ENCODE assay signal across 8 mouse cellular contexts in the genomic region with DNA sequence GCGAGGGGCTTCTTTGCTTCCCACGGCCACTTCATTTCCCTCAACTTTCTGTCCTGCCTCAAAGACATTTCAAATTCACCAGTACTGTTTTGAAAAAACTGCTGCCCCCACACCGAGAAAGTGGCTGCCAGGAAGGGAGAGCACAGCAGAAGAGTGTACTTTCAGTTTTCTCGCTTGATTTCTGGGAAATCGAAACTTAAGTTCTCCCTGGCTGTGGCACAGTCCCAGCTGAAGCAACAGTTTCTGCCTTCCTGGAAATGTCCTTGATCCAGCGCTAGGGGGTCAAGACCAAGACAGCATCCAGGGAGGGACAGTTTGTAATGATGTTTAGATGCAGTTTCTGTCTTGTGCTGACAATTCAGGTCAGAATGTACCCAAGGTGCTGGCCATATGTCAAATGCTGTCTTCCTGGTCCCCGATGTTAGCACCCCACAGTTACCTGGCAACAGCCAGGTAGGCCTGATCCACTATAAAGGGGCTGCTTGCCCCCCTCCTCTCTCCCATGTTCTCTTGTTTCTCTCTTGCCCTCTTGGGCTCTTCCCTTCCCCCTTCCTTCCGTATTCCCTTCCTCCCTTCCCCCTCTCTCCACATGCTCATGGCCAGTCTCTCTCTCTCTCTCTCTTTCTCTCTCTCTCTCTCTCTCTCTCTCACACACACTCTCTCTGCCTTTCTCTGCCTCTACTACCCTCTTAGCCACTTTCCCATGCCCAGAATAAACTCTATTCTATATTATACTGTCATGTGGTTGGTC. TPM values are rescaled to one million over a fixed set of nuclear protein-coding genes. Genes with fewer than 3 reads are reported as not detected.
A peak's percentile ranks its signal among the peaks of the same experiment; 100 is the strongest.
DNase-seq lines count a peak whose midpoint lies in the region; ATAC-seq and TF ChIP-seq lines count a peak whose summit lies in the region.

No protein-coding gene starts in this region.

- no peaks in the 10 kb centered on the region for H3K9me3 ChIP-seq in lung, embryonic 16.5 days (ENCODE audit: control insufficient read depth, low read length)

- H3K9ac ChIP-seq in lung, embryonic 16.5 days (ENCODE audit: low read length), result no peak overlapping the region

- H3K36me3 ChIP-seq in lung, embryonic 16.5 days (ENCODE audit: control insufficient read depth, insufficient read depth, low read length), result no peaks in the 10 kb centered on the region

- H3K4me2 ChIP-seq in lung, embryonic 16.5 days (ENCODE audit: low read depth, low read length), result peak overlapping the region; percentile 23

- ATAC-seq in lung, embryonic 16.5 days (ENCODE audit: low read depth), result no peak

- H3K4me3 ChIP-seq in lung, embryonic 16.5 days (ENCODE audit: low read length), result no peak overlapping the region
- H3K4me3 ChIP-seq in left cerebral cortex, adult 2 months, result no peak overlapping the region

- DNase-seq in adrenal gland, adult (ENCODE audit: inconsistent age in 2 of 2, low spot score in 1 of 2), result peak; percentile 42 to 73
- no peak for DNase-seq in adrenal gland, postnatal 4 days (ENCODE audit: low spot score in 2 of 2)
- DNase-seq in adrenal gland, postnatal 10 days, result peak; percentile 31
- peak; percentile 28 to 29 for DNase-seq in heart, postnatal 10 days
- peak; percentile 49 for DNase-seq in testis, postnatal 14 days (ENCODE audit: low spot score)
- DNase-seq in left cerebral cortex, adult 2 months (ENCODE audit: extremely low spot score in 1 of 2, low spot score in 2 of 2), result no peak
- no peak for DNase-seq in frontal cortex, postnatal 25 days (ENCODE audit: low spot score in 2 of 2)

- no peak for TF ChIP-seq CTCF in left cerebral cortex, adult 2 months (IDR thresholded peaks at IDR 0.05)

- intact Hi-C loops in heart, postnatal 10 days (cut with DNase I), result no loop called here
- intact Hi-C loops in left cerebral cortex, adult 2 months (cut with DNase I), result no loop called here

- peaks cover 2% of the 10 kb centered on the region; the same call in 1 of the 2 replicates for H3K4me1 ChIP-seq in lung, embryonic 16.5 days (replicated peaks; ENCODE audit: control insufficient read depth, insufficient read depth, low read length)

- H3K27ac ChIP-seq in lung, embryonic 16.5 days (ENCODE audit: low read length), result no peak overlapping the region
- no peak overlapping the region for H3K27ac ChIP-seq in left cerebral cortex, adult 2 months

- 44% methylated on average over 8 of the region's 8 CpGs for WGBS in lung, embryonic 16.5 days

- no peaks in the 10 kb centered on the region for H3K27me3 ChIP-seq in lung, embryonic 16.5 days (ENCODE audit: control insufficient read depth, insufficient read depth, low read depth, low read length)

RNA-seq across cellular contexts. Expression of gene Coq2, which starts 38.0 kb away (rescaled TPM):
- 10 to 100 TPM; 56.4 to 57.1 TPM for total RNA-seq in adrenal gland, postnatal 4 days (2021)
- 10 to 100 TPM; 55.3 to 66.0 TPM for total RNA-seq in adrenal gland, postnatal 10 days (2021)
- total RNA-seq in heart, postnatal 10 days (2021), result 10 to 100 TPM; 61.8 to 62.4 TPM
- polyA plus RNA-seq in lung, embryonic 16.5 days (2015; fragmentation: Nextera tagmentation; extraction: Ambion mirVana), result 44.1 and 47.2 TPM in 2 replicates
- total RNA-seq in left cerebral cortex, adult 2 months (2021), result 10 to 100 TPM; 76.4 to 77.0 TPM

Comparison
In these comparisons a context has a peak if more than half of its experiments do, and no peak if none do; other contexts are left out.
1. DNase-seq: peak in adrenal gland, adult (2 of 2), adrenal gland, postnatal 10 days (single experiment), heart, postnatal 10 days (2 of 2) and testis, postnatal 14 days (single experiment); none in adrenal gland, postnatal 4 days (0 of 2), left cerebral cortex, adult 2 months (0 of 2) and frontal cortex, postnatal 25 days (0 of 2).